Mouse (Mus musculus) hindbrain, embryonic 11.5 days (tissue): Measurements from ENCODE around the gene Fmo4. TPM values are rescaled to one million over a fixed set of nuclear protein-coding genes. Genes with fewer than 3 reads are reported as not detected.

Experiments used
- ATAC-seq: fragments of 200-750 bp; cut with Nextera tagmentation; 2 replicates; pipeline ENCODE4 v1.8.0; 2017; ENCODE audit warnings: mild to moderate bottlenecking, moderate TSS enrichment, moderate library complexity; ENCODE audit not compliant: low FRiP score
- DNase-seq: peaks from one replicate; pipeline ENCODE4 v3.0.0-alpha.2; 2015; ENCODE audit warnings: low spot score
- H3K27ac ChIP-seq: fragments of 300-500 bp; sonication (generic); 2 replicates; pipeline ENCODE4 v1.5.1; 2014; ENCODE audit warnings: mild to moderate bottlenecking, low read depth, low read length
- H3K27me3 ChIP-seq: fragments of 300-500 bp; sonication (generic); 2 replicates; pipeline ENCODE4 v1.6.1; 2014; ENCODE audit warnings: mild to moderate bottlenecking, low read length, moderate library complexity, mixed read lengths; ENCODE audit not compliant: control insufficient read depth, insufficient read depth
- H3K36me3 ChIP-seq: fragments of 300-500 bp; sonication (generic); 2 replicates; pipeline ENCODE4 v1.6.1; 2014; ENCODE audit warnings: mild to moderate bottlenecking, low read length, moderate library complexity, mixed read lengths; ENCODE audit not compliant: control insufficient read depth, insufficient read depth
- H3K4me1 ChIP-seq: fragments of 300-500 bp; sonication (generic); replicated peaks from 2 replicates; pipeline ENCODE4 v1.6.1; 2014; ENCODE audit warnings: low read length, mixed read lengths; ENCODE audit not compliant: control insufficient read depth, insufficient read depth
- H3K4me2 ChIP-seq: fragments of 300-500 bp; sonication (generic); replicated peaks from 2 replicates; pipeline ENCODE4 v1.6.1; 2014; ENCODE audit warnings: mild to moderate bottlenecking, low read depth, low read length
- H3K4me3 ChIP-seq: fragments of 300-500 bp; sonication (generic); 2 replicates; pipeline ENCODE4 v1.5.1; 2014; ENCODE audit warnings: low read depth, low read length
- H3K9ac ChIP-seq: fragments of 300-500 bp; sonication (generic); 2 replicates; pipeline ENCODE4 v1.6.1; 2014; ENCODE audit warnings: low read depth, low read length
- H3K9me3 ChIP-seq: fragments of 300-500 bp; sonication (generic); 2 replicates; pipeline ENCODE4 v1.6.1; 2016; ENCODE audit warnings: low read length; ENCODE audit not compliant: control insufficient read depth
- WGBS: fragments of 180-500 bp; shearing (Covaris S2); extraction: QIAGEN DNeasy Blood & Tissue Kit; methylation state at CpG from one replicate; pipeline ENCODE4 v1.1.7; 2014; 5-methylcytosine and 5-hydroxymethylcytosine counted together
- polyA plus RNA-seq: library from polyadenylated mRNA; unstranded; fragments of >200 nt; fragmentation: Nextera tagmentation; extraction: Ambion mirVana; gene quantifications from 2 replicates; pipeline ENCODE4 v1.2.1, GENCODE M21; 2014

Gene Fmo4
- polyA plus RNA-seq, 1 experiment from 2014 or later = 0.06 TPM

DNA sequence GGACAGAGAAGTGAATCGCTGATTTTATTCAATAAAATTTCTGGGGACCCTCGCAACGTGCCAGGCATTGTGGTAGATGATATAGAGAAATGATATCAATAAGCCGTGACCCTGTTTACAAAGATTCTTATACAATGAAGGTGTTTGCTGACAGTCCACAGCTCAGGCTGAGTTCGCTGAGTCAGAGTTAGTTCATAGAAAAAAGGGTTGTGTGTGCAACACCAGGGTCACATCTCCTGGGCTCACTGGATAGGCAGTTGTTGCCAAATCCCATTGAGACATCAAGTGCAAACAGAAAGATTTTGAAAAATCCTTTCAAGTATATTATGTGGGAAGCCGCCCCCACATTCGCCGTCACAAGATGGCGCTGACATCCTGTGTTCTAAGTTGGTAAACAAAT lies 26.4 kb upstream of the Fmo4 start:
- Histone ChIP-seq H3K36me3 (no peaks in the 10 kb centered on the region), H3K27ac (no peak overlapping the region), H3K9me3 (no peaks in the 10 kb centered on the region), H3K9ac (no peak overlapping the region), H3K4me3 (no peak overlapping the region), H3K27me3 (no peaks in the 10 kb centered on the region), H3K4me2 (no peak overlapping the region), H3K4me1 (no peaks in the 10 kb centered on the region)
- ATAC-seq = no peak
- DNase-seq = no peak
- WGBS = 95% methylated on average over 9 of the region's 9 CpGs

DNA sequence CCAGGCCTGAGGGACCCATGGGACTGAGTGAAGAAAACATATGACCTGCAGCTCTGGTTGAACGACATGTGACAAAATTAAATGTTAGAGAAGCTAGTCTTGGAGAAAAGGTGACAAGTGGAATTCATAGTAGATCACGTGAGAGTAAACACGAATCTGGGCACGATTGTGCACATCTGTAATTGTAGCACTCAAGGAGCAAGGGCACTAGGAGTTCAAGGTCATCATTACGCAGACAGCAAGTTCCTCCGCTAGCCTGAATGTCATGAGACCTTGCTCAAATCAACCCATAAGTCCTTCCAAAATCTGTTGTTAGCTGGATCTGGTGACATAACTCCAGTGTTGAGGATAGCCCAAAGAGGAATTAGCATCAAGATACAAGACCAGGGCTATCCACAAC lies 25.2 kb upstream of the Fmo4 start:
- Histone ChIP-seq H3K4me1 (no peaks in the 10 kb centered on the region), H3K27ac (no peak overlapping the region), H3K9me3 (no peaks in the 10 kb centered on the region), H3K4me3 (no peak overlapping the region), H3K4me2 (no peak overlapping the region), H3K36me3 (no peaks in the 10 kb centered on the region), H3K27me3 (no peaks in the 10 kb centered on the region), H3K9ac (no peak overlapping the region)
- 89% methylated on average over 6 of the region's 6 CpGs for WGBS
- no peak for ATAC-seq
- no peak for DNase-seq

DNA sequence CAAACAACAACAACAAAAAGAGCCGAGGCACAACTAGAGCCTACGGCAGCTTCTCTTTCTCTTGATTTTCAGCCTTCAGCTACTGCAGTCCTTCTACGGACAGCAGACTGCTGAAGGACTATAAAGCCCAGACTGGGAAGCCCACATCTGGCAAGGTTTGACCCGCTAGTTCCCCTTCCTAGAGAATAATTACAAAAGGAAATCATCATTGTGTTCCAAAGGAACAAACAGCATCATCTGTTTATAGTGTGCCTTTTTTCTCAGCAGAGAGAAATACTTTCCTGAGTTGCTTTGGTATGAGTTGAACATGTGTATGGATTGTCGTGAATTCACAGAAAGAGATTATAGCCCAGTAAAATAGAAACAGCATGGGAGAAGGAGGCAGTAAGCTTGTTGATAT lies 20.6 kb upstream of the Fmo4 start:
- WGBS = 84% methylated on average over 5 of the region's 5 CpGs
- Histone ChIP-seq H3K27ac (no peak overlapping the region), H3K4me3 (no peak overlapping the region), H3K36me3 (no peaks in the 10 kb centered on the region), H3K4me1 (no peaks in the 10 kb centered on the region; the same call in 1 of the 2 replicates), H3K9ac (no peak overlapping the region), H3K9me3 (no peaks in the 10 kb centered on the region), H3K27me3 (no peaks in the 10 kb centered on the region), H3K4me2 (no peak overlapping the region)
- DNase-seq (no peak), ATAC-seq (no peak)

DNA sequence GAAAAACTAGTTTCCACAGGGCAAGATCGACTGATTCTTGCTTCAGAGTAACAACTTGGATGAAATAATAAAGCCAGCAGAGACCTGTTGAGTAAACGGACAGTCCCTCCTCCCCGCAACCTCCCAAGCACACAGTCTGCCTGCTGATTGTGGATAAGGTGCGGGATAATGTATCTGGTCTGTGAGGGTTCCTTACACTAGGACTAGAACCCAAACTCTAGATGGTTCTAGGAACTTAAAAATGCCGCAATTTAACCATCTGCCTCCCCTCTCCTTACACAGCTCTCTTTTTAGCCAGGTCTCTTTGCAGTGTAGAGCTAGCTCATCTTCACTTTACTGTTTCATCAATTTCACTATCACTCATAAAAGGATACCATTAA lies 18.8 kb upstream of the Fmo4 start:
- no peak overlapping the region for H3K4me3 ChIP-seq
- H3K9ac ChIP-seq = no peak overlapping the region
- DNase-seq = no peak
- H3K4me2 ChIP-seq = peak overlapping the region; percentile 32
- H3K27ac ChIP-seq = peak overlapping the region; percentile 47; the same call in 1 of the 2 replicates
- H3K36me3 ChIP-seq = no peaks in the 10 kb centered on the region
- H3K4me1 ChIP-seq = no peaks in the 10 kb centered on the region; the same call in 1 of the 2 replicates
- 27% methylated on average over 5 of the region's 5 CpGs for WGBS
- ATAC-seq = peak; percentile 68
- H3K9me3 ChIP-seq = no peaks in the 10 kb centered on the region
- no peaks in the 10 kb centered on the region for H3K27me3 ChIP-seq

DNA sequence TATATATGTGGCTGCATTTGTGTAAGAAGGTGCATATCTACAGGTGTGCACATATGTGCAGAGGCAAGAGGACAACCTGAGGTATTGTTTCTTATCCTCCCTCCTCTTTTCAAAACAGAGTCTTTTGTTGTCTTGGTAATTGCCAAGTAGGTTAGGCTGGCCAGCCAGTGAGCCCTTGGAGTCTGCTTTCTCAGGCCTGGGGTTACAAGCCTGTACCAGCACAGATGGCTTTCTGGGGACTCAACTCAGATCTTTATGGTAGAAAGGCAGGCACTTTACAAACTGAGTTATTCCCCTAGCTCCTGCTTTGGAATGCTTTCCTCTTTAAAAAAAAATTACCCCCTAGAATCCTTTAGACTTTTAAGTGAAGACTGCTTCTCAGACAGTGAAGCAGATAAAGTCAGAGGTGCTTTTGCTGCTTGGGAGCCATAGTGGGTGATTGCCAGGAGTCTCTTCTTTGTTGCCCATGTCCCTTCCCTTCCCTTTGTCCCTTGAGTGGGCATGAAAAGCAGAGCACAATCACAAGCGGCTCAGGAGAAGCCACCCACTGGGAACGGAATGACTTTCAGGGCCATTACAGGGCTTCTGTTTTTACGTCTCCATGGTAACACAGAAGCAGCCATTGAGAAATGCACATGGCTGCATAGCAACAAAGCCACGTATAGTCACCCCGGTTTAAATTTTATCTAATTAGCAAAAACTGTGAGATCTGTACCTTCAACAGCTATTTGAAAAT lies 18.2 kb upstream of the Fmo4 start:
- WGBS = 2% methylated on average over 5 of the region's 5 CpGs
- H3K27me3 ChIP-seq = no peaks in the 10 kb centered on the region
- H3K9ac ChIP-seq = 0 out of 2 replicates have a peak overlapping the region, but pooled peaks have one; percentile 8
- no peaks in the 10 kb centered on the region for H3K9me3 ChIP-seq
- H3K4me1 ChIP-seq = no peaks in the 10 kb centered on the region; the same call in 1 of the 2 replicates
- DNase-seq (peak; percentile 78), ATAC-seq (peak; percentile 97)
- peak overlapping the region; percentile 47 for H3K27ac ChIP-seq
- no peak overlapping the region for H3K4me3 ChIP-seq
- H3K36me3 ChIP-seq = no peaks in the 10 kb centered on the region
- H3K4me2 ChIP-seq = peak overlapping the region; percentile 32

DNA sequence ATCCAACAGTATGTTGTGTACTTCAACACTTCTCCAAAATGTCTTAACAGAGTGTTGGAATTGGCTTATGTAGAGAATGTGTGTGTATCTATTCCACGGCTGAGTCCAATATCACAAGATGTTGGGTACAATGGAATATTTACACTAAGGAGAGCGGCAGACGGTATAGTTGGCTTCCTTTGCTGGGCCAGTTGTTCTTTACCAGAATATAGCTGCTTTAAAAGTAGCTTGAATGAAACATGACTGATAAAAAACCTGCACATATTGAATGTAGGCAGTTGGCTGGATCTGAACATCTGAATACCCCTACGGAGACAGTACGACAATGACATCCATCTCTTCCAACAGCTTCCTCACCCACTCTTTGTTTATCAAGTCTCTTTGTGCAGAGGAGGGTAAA lies 5.5 kb upstream of the Fmo4 start:
- Histone ChIP-seq H3K4me1 (no peaks in the 10 kb centered on the region), H3K36me3 (no peaks in the 10 kb centered on the region), H3K4me2 (no peak overlapping the region), H3K9ac (no peak overlapping the region), H3K9me3 (no peaks in the 10 kb centered on the region), H3K4me3 (no peak overlapping the region), H3K27me3 (no peaks in the 10 kb centered on the region), H3K27ac (no peak overlapping the region)
- DNase-seq (no peak), ATAC-seq (no peak)
- WGBS = 94% methylated on average over 5 of the region's 5 CpGs

DNA sequence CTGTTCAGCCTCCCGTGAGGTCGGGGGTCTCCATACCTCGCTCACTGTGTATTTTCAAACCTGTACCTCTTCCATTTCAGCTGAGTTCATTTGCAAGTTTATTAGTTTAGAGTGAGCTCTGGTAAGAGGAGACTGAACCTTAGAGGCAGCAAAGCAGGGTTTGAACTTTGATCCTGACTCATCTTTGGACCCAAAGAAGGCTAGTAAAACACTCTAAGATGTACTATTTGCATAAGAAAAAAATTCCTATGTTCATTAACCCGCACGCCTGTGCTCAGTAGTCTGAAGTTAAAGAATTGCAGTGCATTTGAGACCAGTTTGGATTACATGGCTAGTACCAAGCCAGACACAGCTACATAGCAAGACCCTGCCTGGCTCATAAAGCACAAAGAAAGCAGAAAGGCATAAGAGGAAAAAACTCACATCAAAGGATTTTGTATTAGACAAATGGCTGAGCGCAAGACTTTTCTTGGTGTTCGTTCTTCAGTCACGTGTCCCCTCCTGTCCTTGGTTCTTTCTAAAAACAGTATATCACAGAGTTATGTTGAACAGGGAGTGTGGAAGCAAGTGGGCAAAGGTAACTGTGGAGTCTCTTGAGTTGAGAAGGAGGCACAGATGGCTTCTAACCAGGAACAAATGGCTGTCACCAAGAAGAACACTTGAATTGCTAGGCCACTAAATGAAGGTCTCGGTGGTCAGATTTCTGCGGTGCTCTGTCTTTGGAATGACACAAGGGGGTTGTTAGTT lies 1.8 kb upstream of the Fmo4 start:
- Histone ChIP-seq H3K4me2 (no peak overlapping the region), H3K4me3 (no peak overlapping the region), H3K27me3 (no peaks in the 10 kb centered on the region), H3K9ac (no peak overlapping the region), H3K27ac (no peak overlapping the region), H3K36me3 (no peaks in the 10 kb centered on the region), H3K9me3 (no peaks in the 10 kb centered on the region), H3K4me1 (no peaks in the 10 kb centered on the region)
- no peak for DNase-seq
- 78% methylated on average over 10 of the region's 10 CpGs for WGBS
- ATAC-seq = no peak

DNA sequence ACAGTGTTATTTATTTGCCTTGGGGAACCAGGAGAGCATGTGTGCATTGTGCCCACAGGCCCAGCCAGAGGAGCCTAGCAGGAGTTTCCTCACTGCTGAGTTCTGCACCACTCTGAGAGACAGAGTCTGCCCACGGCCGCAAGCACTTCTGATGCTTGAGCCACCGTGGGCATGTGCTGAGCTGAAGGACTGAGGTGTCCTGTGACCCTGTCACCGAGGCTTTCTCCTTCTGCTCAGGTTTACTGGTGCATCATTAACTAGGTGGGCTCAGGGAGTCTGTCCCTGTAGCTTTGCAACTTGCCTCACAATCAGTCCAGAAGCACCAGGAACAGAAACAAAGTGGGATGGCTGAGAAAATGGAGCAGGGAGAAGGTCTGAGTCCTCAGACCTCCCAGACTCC lies 1.2 kb upstream of the Fmo4 start:
- 70% methylated on average over 4 of the region's 4 CpGs for WGBS
- Histone ChIP-seq H3K4me1 (no peaks in the 10 kb centered on the region), H3K9me3 (no peaks in the 10 kb centered on the region), H3K4me3 (no peak overlapping the region), H3K9ac (no peak overlapping the region), H3K4me2 (no peak overlapping the region), H3K27me3 (no peaks in the 10 kb centered on the region), H3K27ac (no peak overlapping the region), H3K36me3 (no peaks in the 10 kb centered on the region)
- ATAC-seq = no peak
- no peak for DNase-seq
